ENCODE assay signal across 8 mouse cellular contexts in the genomic region with DNA sequence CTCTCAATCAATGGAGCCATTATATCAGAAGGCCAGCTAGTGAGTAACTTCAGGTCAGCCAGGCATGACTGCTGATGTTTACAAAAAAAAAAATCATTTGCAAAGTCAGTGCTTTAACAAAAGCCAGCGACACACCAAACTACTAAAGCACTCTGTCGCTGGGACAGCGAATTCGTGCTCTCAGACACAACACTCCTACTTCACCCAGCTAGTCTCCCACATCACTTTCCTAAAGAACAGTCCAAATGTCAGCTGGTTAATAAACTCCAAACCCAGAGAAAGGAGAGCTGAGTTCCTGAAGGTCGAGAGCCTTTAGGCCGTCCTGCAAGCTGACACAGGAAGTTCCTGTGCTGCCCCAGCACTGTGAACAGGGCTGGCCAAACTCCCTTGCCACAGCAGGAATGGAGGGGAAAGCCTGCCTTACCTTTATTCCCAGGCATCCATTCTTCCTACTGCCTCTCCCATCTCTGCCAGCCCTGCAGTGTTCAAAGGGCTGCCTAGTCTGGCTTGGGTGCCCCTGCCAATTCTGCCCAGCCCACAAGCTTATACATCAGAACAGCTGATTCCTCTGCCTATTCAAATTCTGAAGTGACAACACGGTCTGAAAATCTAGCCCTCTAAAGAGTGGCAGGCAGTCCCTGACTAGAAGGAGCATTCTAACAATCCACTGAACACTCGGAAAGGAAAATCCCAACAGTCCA. TPM values are rescaled to one million over a fixed set of nuclear protein-coding genes. Genes with fewer than 3 reads are reported as not detected.
DNase-seq lines count a peak whose midpoint lies in the region; ATAC-seq and TF ChIP-seq lines count a peak whose summit lies in the region.

No protein-coding gene starts in this region.

- H3K9me3 ChIP-seq in E14TG2a.4 (ENCODE audit: low read length): no peaks in the 10 kb centered on the region
- no peaks in the 10 kb centered on the region for H3K9me3 ChIP-seq in forebrain, postnatal 0 days (ENCODE audit: low read length)
- H3K9me3 ChIP-seq in kidney, embryonic 16.5 days (ENCODE audit: low read length): no peaks in the 10 kb centered on the region

- H3K9ac ChIP-seq in forebrain, postnatal 0 days: peak overlapping the region; percentile 43
- H3K9ac ChIP-seq in kidney, embryonic 16.5 days (replicated peaks; ENCODE audit: low read length): peak overlapping the region; percentile 96

- TF ChIP-seq CTCF in E14TG2a.4 (conservative IDR thresholded peaks at IDR 0.05; ENCODE audit: low read length): no peak
- TF ChIP-seq CTCF in forebrain, postnatal 0 days (IDR thresholded peaks at IDR 0.05; ENCODE audit: low read depth): no peak

- peaks cover 32% of the 10 kb centered on the region for H3K27me3 ChIP-seq in E14TG2a.4 (ENCODE audit: insufficient read depth, low read length)
- H3K27me3 ChIP-seq in forebrain, postnatal 0 days (ENCODE audit: insufficient read depth, low read length): no peaks in the 10 kb centered on the region
- H3K27me3 ChIP-seq in kidney, embryonic 16.5 days (ENCODE audit: insufficient read depth, low read length): no peaks in the 10 kb centered on the region

- DNase-seq in embryo, embryonic 10.5 days (ENCODE audit: low spot score): peak; percentile 36
- no peak for DNase-seq in embryo, embryonic 10 days (ENCODE audit: low spot score)
- DNase-seq in forebrain, postnatal 0 days: no peak
- DNase-seq in naive thymus-derived CD4-positive, alpha-beta T cell, adult 2 months (ENCODE audit: low read depth): peak; percentile 39
- no peak for DNase-seq in gastrocnemius, adult 8-10 months (ENCODE audit: low spot score in 2 of 2)
- no peak for DNase-seq in layer of hippocampus, postnatal 36 days

- 8% methylated on average over 8 of the region's 8 CpGs for WGBS in forebrain, postnatal 0 days
- 9% methylated on average over 8 of the region's 8 CpGs for WGBS in kidney, embryonic 16.5 days

- no peak for ATAC-seq in forebrain, postnatal 0 days
- peak; percentile 10; the same call in 1 of the 2 replicates for ATAC-seq in kidney, embryonic 16.5 days (ENCODE audit: low FRiP score, low TSS enrichment)

- peak overlapping the region; percentile 75 for H3K4me2 ChIP-seq in forebrain, postnatal 0 days (ENCODE audit: low read depth)
- H3K4me2 ChIP-seq in kidney, embryonic 16.5 days (replicated peaks; ENCODE audit: low read depth, low read length): peak overlapping the region; percentile 89

- H3K36me3 ChIP-seq in E14TG2a.4 (ENCODE audit: insufficient read depth, low read length): peaks cover 45% of the 10 kb centered on the region
- no peaks in the 10 kb centered on the region for H3K36me3 ChIP-seq in forebrain, postnatal 0 days (ENCODE audit: insufficient read depth)
- H3K36me3 ChIP-seq in kidney, embryonic 16.5 days (ENCODE audit: insufficient read depth, low read length): no peaks in the 10 kb centered on the region

- peaks cover 76% of the 10 kb centered on the region for H3K4me1 ChIP-seq in E14TG2a.4 (replicated peaks; ENCODE audit: low read depth, low read length)
- H3K4me1 ChIP-seq in forebrain, postnatal 0 days (ENCODE audit: insufficient read depth): peaks cover 28% of the 10 kb centered on the region
- peaks cover 63% of the 10 kb centered on the region for H3K4me1 ChIP-seq in kidney, embryonic 16.5 days (ENCODE audit: insufficient read depth, low read length)

- no peak overlapping the region for H3K27ac ChIP-seq in forebrain, postnatal 0 days (ENCODE audit: low read depth, low read length)
- H3K27ac ChIP-seq in kidney, embryonic 16.5 days (ENCODE audit: low read length): peak overlapping the region; percentile 85

- peak overlapping the region; percentile 94 for H3K4me3 ChIP-seq in E14TG2a.4 (replicated peaks; ENCODE audit: low read length)
- peak overlapping the region; percentile 84 for H3K4me3 ChIP-seq in forebrain, postnatal 0 days (ENCODE audit: low read depth, low read length)
- H3K4me3 ChIP-seq in kidney, embryonic 16.5 days (ENCODE audit: low read length): peak overlapping the region; percentile 85

RNA-seq across cellular contexts. Expression of a gene that starts 2.2 kb away (rescaled TPM):
- total RNA-seq in forebrain, postnatal 0 days (2014; rRNA removed): 30.7 and 35.5 TPM in 2 replicates
- 9.0 and 10.3 TPM in 2 replicates for polyA plus RNA-seq in forebrain, postnatal 0 days (2015; fragmentation: Nextera tagmentation; extraction: Ambion mirVana)
- 24.6 and 27.2 TPM in 2 replicates for polyA plus RNA-seq in kidney, embryonic 16.5 days (2015; fragmentation: Nextera tagmentation; extraction: Ambion mirVana)
- 10 to 100 TPM in 1 of 4 experiments, 1 to 10 TPM in 3; 7.6 to 10.2 (median 8.0) TPM for total RNA-seq in gastrocnemius, adult 8-10 months (2022)
- total RNA-seq in layer of hippocampus, postnatal 36 days (2021): 10 to 100 TPM; 21.6 to 22.7 TPM

RNA-seq across cellular contexts. Expression of a gene that starts 47.4 kb away (rescaled TPM):
- total RNA-seq in forebrain, postnatal 0 days (2014; rRNA removed): 2.0 and 10.5 TPM in 2 replicates
- polyA plus RNA-seq in forebrain, postnatal 0 days (2015; fragmentation: Nextera tagmentation; extraction: Ambion mirVana): 3.0 and 12.2 TPM in 2 replicates
- polyA plus RNA-seq in kidney, embryonic 16.5 days (2015; fragmentation: Nextera tagmentation; extraction: Ambion mirVana): 0.27 and 0.71 TPM in 2 replicates
- 10 to 100 TPM; 37.4 to 60.4 (median 51.8) TPM for total RNA-seq in gastrocnemius, adult 8-10 months (2022)
- total RNA-seq in layer of hippocampus, postnatal 36 days (2021): 1 to 10 TPM in 1 of 2 experiments, under 1 TPM in 1; 0.62 to 1.0 TPM

Comparison
In these comparisons a context has a peak if more than half of its experiments do, and no peak if none do; other contexts are left out.
1. DNase-seq: peak in embryo, embryonic 10.5 days (single experiment) and naive thymus-derived CD4-positive, alpha-beta T cell, adult 2 months (single experiment); none in embryo, embryonic 10 days (single experiment), forebrain, postnatal 0 days (single experiment), gastrocnemius, adult 8-10 months (0 of 2) and layer of hippocampus, postnatal 36 days (0 of 2).
2. Peak in every context shown above with its lines, with median percentiles within 50 percentile points of each other: H3K4me3 ChIP-seq.